Mouse (Mus musculus) brain, embryonic 14.5 days (tissue): ENCODE results near the gene Zfp697.

ENCODE experiments used
- CTCF ChIP-seq: fragments of 200-500 bp; IDR thresholded peaks from 2 replicates; pipeline ENCODE4 v1.5.1; 2012; ENCODE audit warnings: inconsistent platforms, mild to moderate bottlenecking, moderate library complexity, borderline replicate concordance; ENCODE audit not compliant: insufficient read depth, insufficient read length; ENCODE audit errors: extremely low read depth
- POLR2A ChIP-seq: fragments of 200-500 bp; IDR thresholded peaks from 2 replicates; pipeline ENCODE4 v1.6.1; 2012; ENCODE audit warnings: mild to moderate bottlenecking, inconsistent platforms, borderline replicate concordance; ENCODE audit not compliant: poor library complexity, insufficient read depth, insufficient read length, severe bottlenecking; ENCODE audit errors: extremely low read depth

GRCm38 (mm10) chr3:98613963-98614362 is 231.7 kb downstream of the Zfp697 start:
- no peak for TF ChIP-seq CTCF
- TF ChIP-seq POLR2A, result no peak
